In the genomic region with DNA sequence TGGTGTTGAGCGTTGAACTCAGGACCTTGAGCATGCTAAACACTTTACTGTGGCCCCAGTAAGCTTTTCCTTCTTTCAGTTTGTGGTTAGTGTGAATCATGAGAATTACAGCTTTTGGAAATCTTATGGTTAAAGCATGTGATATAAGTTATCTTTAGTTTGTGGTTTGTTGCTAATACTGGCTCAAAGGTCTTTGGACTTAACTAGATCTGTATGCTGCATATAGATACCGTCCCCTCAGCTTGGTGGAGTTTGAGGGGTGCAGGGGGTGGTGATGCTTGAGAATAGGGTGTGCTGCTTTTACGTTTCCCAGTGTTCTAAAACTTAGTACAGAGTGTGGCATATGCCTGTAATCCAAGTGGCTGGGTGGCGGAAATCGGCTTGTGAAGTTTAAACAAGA, we compare ENCODE assay signal across 12 mouse cellular contexts. TPM values are rescaled to one million over a fixed set of nuclear protein-coding genes. Genes with fewer than 3 reads are reported as not detected.
A peak's percentile ranks its signal among the peaks of the same experiment; 100 is the strongest.
DNase-seq lines count a peak whose midpoint lies in the region; ATAC-seq and TF ChIP-seq lines count a peak whose summit lies in the region.
"Had no signal": no experiment of that assay in that cellular context is flagged by ENCODE, and none has a peak within 500 bp of the region (broad histone marks: within the 10 kb centered on the region; RNA-seq: fewer than 3 reads in every experiment).

No protein-coding gene starts in this region.

- peaks cover 42% of the 10 kb centered on the region for H3K4me1 ChIP-seq in heart, embryonic 15.5 days (replicated peaks)
- peaks cover 33 to 38% of the 10 kb centered on the region in 2 experiments for H3K4me1 ChIP-seq in MEL (ENCODE audit: control insufficient read depth in 1 of 2, insufficient read depth in 2 of 2, low read length in 2 of 2)
- H3K4me1 ChIP-seq in intestine, embryonic 15.5 days (replicated peaks), result peaks cover 15% of the 10 kb centered on the region

- H3K36me3 ChIP-seq in heart, embryonic 15.5 days, result peaks cover 3% of the 10 kb centered on the region; the same call in 1 of the 2 replicates
- peaks cover 3 to 64% of the 10 kb centered on the region in 2 experiments for H3K36me3 ChIP-seq in MEL (ENCODE audit: control insufficient read depth in 1 of 2, insufficient read depth in 2 of 2, low read length in 2 of 2)
- no peaks in the 10 kb centered on the region for H3K36me3 ChIP-seq in intestine, embryonic 15.5 days

- TF ChIP-seq RAD21 in MEL (IDR thresholded peaks at IDR 0.05; ENCODE audit: low read depth, low read length), result no peak

- H3K27me3 ChIP-seq in heart, embryonic 15.5 days, result no peaks in the 10 kb centered on the region
- no peaks in the 10 kb centered on the region for H3K27me3 ChIP-seq in MEL (ENCODE audit: control insufficient read depth in 1 of 2, insufficient read depth in 2 of 2, low read length in 2 of 2)
- no peaks in the 10 kb centered on the region for H3K27me3 ChIP-seq in intestine, embryonic 15.5 days (replicated peaks)
- H3K27me3 ChIP-seq: neural tube, embryonic 13.5 days had no signal

- no peak overlapping the region for H3K9ac ChIP-seq in heart, embryonic 15.5 days
- peak overlapping the region; percentile 59 for H3K9ac ChIP-seq in MEL (ENCODE audit: control insufficient read depth, low read depth, low read length, poor library complexity, severe bottlenecking)
- H3K9ac ChIP-seq in intestine, embryonic 15.5 days, result no peak overlapping the region
- H3K9ac ChIP-seq: neural tube, embryonic 13.5 days had no signal

- intact Hi-C loops in heart, postnatal 36 days (cut with DNase I), result no loop called here
- intact Hi-C loops in left cerebral cortex, adult 2 months (cut with DNase I), result no loop called here

- H3K4me3 ChIP-seq in heart, embryonic 15.5 days, result peak overlapping the region; percentile 8; the same call in 1 of the 2 replicates
- peak overlapping the region; percentile 42 to 52 for H3K4me3 ChIP-seq in MEL (ENCODE audit: control insufficient read depth in 1 of 2, insufficient read depth in 1 of 2, low read depth in 2 of 2, low read length in 2 of 2)
- peak overlapping the region; percentile 50 for H3K4me3 ChIP-seq in intestine, embryonic 15.5 days (replicated peaks)
- no peak overlapping the region for H3K4me3 ChIP-seq in left cerebral cortex, adult 2 months
- H3K4me3 ChIP-seq: neural tube, embryonic 13.5 days had no signal

- TF ChIP-seq CTCF in MEL (IDR thresholded peaks at IDR 0.05 in 2 of 3, conservative IDR thresholded peaks at IDR 0.05 in 1 of 3; ENCODE audit: control insufficient read depth in 1 of 3, insufficient read depth in 1 of 3, low read depth in 2 of 3, low read length in 3 of 3, poor library complexity in 1 of 3, severe bottlenecking in 1 of 3), result no peak
- TF ChIP-seq CTCF in left cerebral cortex, adult 2 months (IDR thresholded peaks at IDR 0.05), result no peak

- TF ChIP-seq POLR2A in MEL (IDR thresholded peaks at IDR 0.05; ENCODE audit: control insufficient read depth in 1 of 2, insufficient read depth in 1 of 2, low read depth in 1 of 2, low read length in 2 of 2, poor library complexity in 1 of 2), result no peak

- TF ChIP-seq EP300 in MEL (IDR thresholded peaks at IDR 0.05; ENCODE audit: low read depth in 1 of 2, low read length in 2 of 2), result peak; percentile 93 to 96

- H3K9me3 ChIP-seq in heart, embryonic 15.5 days (replicated peaks), result no peaks in the 10 kb centered on the region
- H3K9me3 ChIP-seq in MEL (replicated peaks; ENCODE audit: insufficient read depth, low read length), result no peaks in the 10 kb centered on the region
- no peaks in the 10 kb centered on the region for H3K9me3 ChIP-seq in intestine, embryonic 15.5 days
- H3K9me3 ChIP-seq: neural tube, embryonic 13.5 days had no signal

- ATAC-seq in heart, embryonic 15.5 days (replicated peaks; ENCODE audit: insufficient number of reproducible peaks, insufficient read depth, low FRiP score, low read depth), result no peak
- ATAC-seq in intestine, embryonic 15.5 days, result no peak
- ATAC-seq in megakaryocyte-erythroid progenitor cell, adult 5-6 weeks (replicated peaks; ENCODE audit: low FRiP score, low TSS enrichment, poor library complexity, severe bottlenecking), result peak; percentile 49
- ATAC-seq in cerebellum, adult (ENCODE audit: insufficient number of reproducible peaks, low FRiP score, low TSS enrichment), result no peak

- H3K4me2 ChIP-seq in heart, embryonic 15.5 days, result no peak overlapping the region; the same call in 1 of the 2 replicates
- peak overlapping the region; percentile 93; the same call in 1 of the 2 replicates for H3K4me2 ChIP-seq in intestine, embryonic 15.5 days (replicated peaks)
- H3K4me2 ChIP-seq: neural tube, embryonic 13.5 days had no signal

- DNase-seq in heart, postnatal 36 days, result no peak
- DNase-seq in MEL (ENCODE audit: low read depth, low spot score), result peak; percentile 79
- DNase-seq in left cerebral cortex, adult 2 months (ENCODE audit: extremely low spot score in 1 of 2, low spot score in 2 of 2), result no peak
- DNase-seq: layer of hippocampus, adult 9-11 months; thymus, adult 18-20 months had no signal

- no peak overlapping the region for H3K27ac ChIP-seq in heart, embryonic 15.5 days
- H3K27ac ChIP-seq in MEL (ENCODE audit: control insufficient read depth, low read depth, low read length), result peak overlapping the region; percentile 94
- no peak overlapping the region for H3K27ac ChIP-seq in intestine, embryonic 15.5 days
- no peak overlapping the region for H3K27ac ChIP-seq in left cerebral cortex, adult 2 months
- H3K27ac ChIP-seq: neural tube, embryonic 13.5 days had no signal

- 83% methylated on average over 5 of the region's 5 CpGs for WGBS in heart, embryonic 15.5 days
- WGBS in intestine, embryonic 15.5 days, result 75% methylated on average over 5 of the region's 5 CpGs

- H3K79me2 ChIP-seq in MEL (ENCODE audit: control insufficient read depth, insufficient read depth, low read length, poor library complexity), result peaks cover 49% of the 10 kb centered on the region

TF ChIP-seq in MEL, 35 proteins besides CTCF, POLR2A, EP300 and RAD21 (continues in another document):
- TF ChIP-seq GABPA (IDR thresholded peaks at IDR 0.05; ENCODE audit: low read depth, low read length), result no peak
- TF ChIP-seq ZKSCAN1 (IDR thresholded peaks at IDR 0.05; ENCODE audit: low read depth, low read length), result no peak
- peak; percentile 94 for TF ChIP-seq ETS1 (IDR thresholded peaks at IDR 0.05; ENCODE audit: low read depth, low read length)
- peak; percentile 67; the same call in 1 of the 2 replicates for TF ChIP-seq MAFK (IDR thresholded peaks at IDR 0.05; ENCODE audit: borderline replicate concordance, low read depth, low read length)
- TF ChIP-seq ELF1 (IDR thresholded peaks at IDR 0.05; ENCODE audit: low read depth, low read length), result no peak
- peak; percentile 69; the same call in 1 of the 2 replicates for TF ChIP-seq MYC (IDR thresholded peaks at IDR 0.05; ENCODE audit: low read depth, low read length)
- no peak for TF ChIP-seq USF2 (IDR thresholded peaks at IDR 0.05; ENCODE audit: borderline replicate concordance in 1 of 2, insufficient read depth in 1 of 2, low read depth in 1 of 2, low read length in 2 of 2)
- TF ChIP-seq SIN3A (IDR thresholded peaks at IDR 0.05; ENCODE audit: low read length), result peak; percentile 90
- TF ChIP-seq SMC3 (IDR thresholded peaks at IDR 0.05; ENCODE audit: low read depth, low read length), result no peak

RNA-seq across cellular contexts. Expression of gene Ncoa4, which starts 7.7 kb away (rescaled TPM):
- polyA plus RNA-seq in heart, embryonic 15.5 days (2015; fragmentation: Nextera tagmentation; extraction: Ambion mirVana), result 131 and 154 TPM in 2 replicates
- total RNA-seq in heart, postnatal 36 days (2021), result 100 to 1,000 TPM; 124 to 126 TPM
- total RNA-seq in MEL (2012; rRNA removed), result 64.6 and 67.3 TPM in 2 replicates
- 10 to 100 TPM; 54.5 to 57.9 TPM for polyA plus RNA-seq in MEL (2012; ENCODE audit: insufficient read depth in 1 of 2, insufficient read length in 2 of 2, low read depth in 1 of 2, low replicate concordance in 2 of 2, missing spikeins in 1 of 2)
- 164 and 166 TPM in 2 replicates for polyA plus RNA-seq in intestine, embryonic 15.5 days (2015; fragmentation: Nextera tagmentation; extraction: Ambion mirVana)
- total RNA-seq in megakaryocyte-erythroid progenitor cell, adult 5-6 weeks (2014; fragmentation: Nextera tagmentation), result 48.1 and 49.3 TPM in 2 replicates
- total RNA-seq in megakaryocyte-erythroid progenitor cell, adult 5-6 weeks (2017), result 51.3 and 68.1 TPM in 2 replicates
- 10 to 100 TPM; 83.6 to 98.8 TPM for total RNA-seq in left cerebral cortex, adult 2 months (2021)

RNA-seq across cellular contexts. Expression of gene Msmb, which starts 25.5 kb away (rescaled TPM):
- not detected in 2 replicates for polyA plus RNA-seq in heart, embryonic 15.5 days (2015; fragmentation: Nextera tagmentation; extraction: Ambion mirVana)
- total RNA-seq in heart, postnatal 36 days (2021), result not detected
- not detected in 2 replicates for total RNA-seq in MEL (2012; rRNA removed)
- polyA plus RNA-seq in MEL (2012; ENCODE audit: insufficient read depth in 1 of 2, insufficient read length in 2 of 2, low read depth in 1 of 2, low replicate concordance in 2 of 2, missing spikeins in 1 of 2), result not detected
- not detected in 2 replicates for polyA plus RNA-seq in intestine, embryonic 15.5 days (2015; fragmentation: Nextera tagmentation; extraction: Ambion mirVana)
- not detected in 2 replicates for total RNA-seq in megakaryocyte-erythroid progenitor cell, adult 5-6 weeks (2014; fragmentation: Nextera tagmentation)
- not detected in 2 replicates for total RNA-seq in megakaryocyte-erythroid progenitor cell, adult 5-6 weeks (2017)
- total RNA-seq in left cerebral cortex, adult 2 months (2021), result not detected
- polyA plus RNA-seq: kidney, adult 2 months; limb, embryonic 11.5 days; neural tube, embryonic 13.5 days had no signal

RNA-seq across cellular contexts. Expression of gene Timm23, which starts 34.4 kb away (rescaled TPM):
- polyA plus RNA-seq in heart, embryonic 15.5 days (2015; fragmentation: Nextera tagmentation; extraction: Ambion mirVana), result 288 and 312 TPM in 2 replicates
- total RNA-seq in heart, postnatal 36 days (2021), result 100 to 1,000 TPM; 218 to 234 TPM
- 417 and 425 TPM in 2 replicates for total RNA-seq in MEL (2012; rRNA removed)
- 100 to 1,000 TPM in 1 of 2 experiments, not detected in 1; 431 TPM for polyA plus RNA-seq in MEL (2012; ENCODE audit: insufficient read depth in 1 of 2, insufficient read length in 2 of 2, low read depth in 1 of 2, low replicate concordance in 2 of 2, missing spikeins in 1 of 2)
- 335 and 338 TPM in 2 replicates for polyA plus RNA-seq in intestine, embryonic 15.5 days (2015; fragmentation: Nextera tagmentation; extraction: Ambion mirVana)
- total RNA-seq in megakaryocyte-erythroid progenitor cell, adult 5-6 weeks (2014; fragmentation: Nextera tagmentation), result 216 and 235 TPM in 2 replicates
- total RNA-seq in megakaryocyte-erythroid progenitor cell, adult 5-6 weeks (2017), result 189 and 199 TPM in 2 replicates
- total RNA-seq in left cerebral cortex, adult 2 months (2021), result 10 to 100 TPM; 56.1 to 75.8 TPM

RNA-seq across cellular contexts. Expression of gene Parg, which starts 34.4 kb away (rescaled TPM):
- 23.6 and 26.6 TPM in 2 replicates for polyA plus RNA-seq in heart, embryonic 15.5 days (2015; fragmentation: Nextera tagmentation; extraction: Ambion mirVana)
- 10 to 100 TPM; 17.4 to 19.9 TPM for total RNA-seq in heart, postnatal 36 days (2021)
- 43.0 and 43.8 TPM in 2 replicates for total RNA-seq in MEL (2012; rRNA removed)
- polyA plus RNA-seq in MEL (2012; ENCODE audit: insufficient read depth in 1 of 2, insufficient read length in 2 of 2, low read depth in 1 of 2, low replicate concordance in 2 of 2, missing spikeins in 1 of 2), result 10 to 100 TPM in 1 of 2 experiments, not detected in 1; 32.6 TPM
- 35.9 and 37.0 TPM in 2 replicates for polyA plus RNA-seq in intestine, embryonic 15.5 days (2015; fragmentation: Nextera tagmentation; extraction: Ambion mirVana)
- total RNA-seq in megakaryocyte-erythroid progenitor cell, adult 5-6 weeks (2014; fragmentation: Nextera tagmentation), result 31.5 and 33.9 TPM in 2 replicates
- 102 and 122 TPM in 2 replicates for total RNA-seq in megakaryocyte-erythroid progenitor cell, adult 5-6 weeks (2017)
- total RNA-seq in left cerebral cortex, adult 2 months (2021), result 10 to 100 TPM; 42.5 to 42.8 TPM
